8 mouse cellular contexts compared by ENCODE assay signal in the genomic region with DNA sequence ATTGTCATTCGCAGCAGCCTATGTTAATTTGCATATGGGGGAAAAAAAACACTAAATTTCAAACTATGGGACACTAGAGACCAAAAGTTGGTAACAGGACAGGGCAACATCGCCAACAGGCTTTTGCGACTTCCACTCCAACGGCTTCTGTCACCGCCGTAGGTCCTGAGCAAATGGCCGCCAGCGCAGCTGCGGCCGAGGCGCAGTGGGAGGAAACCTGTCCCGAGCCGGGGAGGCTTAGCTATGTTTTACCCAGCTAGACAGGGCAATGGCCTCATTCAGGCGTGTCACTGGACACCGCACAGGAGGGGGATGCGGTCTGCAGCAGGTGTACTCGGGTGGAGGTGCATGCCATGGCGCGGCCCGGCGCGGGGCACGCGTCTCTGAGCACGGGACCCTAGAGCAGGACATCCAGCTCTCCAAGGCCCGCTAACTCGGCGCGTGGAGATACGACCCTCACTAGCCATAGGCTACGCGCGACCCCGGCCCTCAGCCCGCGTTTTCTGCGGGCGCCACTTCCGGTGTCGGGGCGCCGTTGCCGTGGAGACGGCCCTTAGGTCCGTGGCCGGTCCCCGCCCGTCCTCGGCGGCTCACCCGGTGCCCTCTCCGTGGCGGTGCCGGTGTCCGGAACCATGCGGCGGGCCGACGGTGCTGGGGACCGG. TPM values are rescaled to one million over a fixed set of nuclear protein-coding genes. Genes with fewer than 3 reads are reported as not detected.
DNase-seq lines count a peak whose midpoint lies in the region; ATAC-seq and TF ChIP-seq lines count a peak whose summit lies in the region.

No protein-coding gene starts in this region.

- H3K4me2 ChIP-seq in heart, embryonic 15.5 days = peak overlapping the region; percentile 89
- peak overlapping the region; percentile 94 for H3K4me2 ChIP-seq in liver, embryonic 13.5 days
- H3K4me2 ChIP-seq in neural tube, embryonic 14.5 days (ENCODE audit: low read depth, low read length) = peak overlapping the region; percentile 89

- no peaks in the 10 kb centered on the region for H3K27me3 ChIP-seq in thymus, adult 2 months (ENCODE audit: control insufficient read depth, insufficient read depth, low read length)
- no peaks in the 10 kb centered on the region for H3K27me3 ChIP-seq in heart, embryonic 15.5 days
- H3K27me3 ChIP-seq in liver, embryonic 13.5 days = no peaks in the 10 kb centered on the region
- H3K27me3 ChIP-seq in neural tube, embryonic 14.5 days (ENCODE audit: control insufficient read depth, insufficient read depth, low read length) = no peaks in the 10 kb centered on the region

- no peaks in the 10 kb centered on the region for H3K36me3 ChIP-seq in thymus, adult 2 months (ENCODE audit: control insufficient read depth, insufficient read depth, low read length)
- 0 out of 2 replicates have a peak, but pooled peaks cover 9% of the 10 kb centered on the region for H3K36me3 ChIP-seq in heart, embryonic 15.5 days
- peaks cover 33% of the 10 kb centered on the region for H3K36me3 ChIP-seq in liver, embryonic 13.5 days
- peaks cover 2% of the 10 kb centered on the region; the same call in 1 of the 2 replicates for H3K36me3 ChIP-seq in neural tube, embryonic 14.5 days (ENCODE audit: control insufficient read depth, insufficient read depth, low read length)

- peak overlapping the region; percentile 83 for H3K9ac ChIP-seq in heart, embryonic 15.5 days
- H3K9ac ChIP-seq in liver, embryonic 13.5 days = peak overlapping the region; percentile 95
- H3K9ac ChIP-seq in neural tube, embryonic 14.5 days (replicated peaks; ENCODE audit: low read depth, low read length) = peak overlapping the region; percentile 94

- peak; percentile 67 for ATAC-seq in heart, embryonic 15.5 days (replicated peaks; ENCODE audit: insufficient number of reproducible peaks, insufficient read depth, low FRiP score, low read depth)
- peak; percentile 65 for ATAC-seq in liver, embryonic 13.5 days (ENCODE audit: low read depth)
- peak; percentile 77 for ATAC-seq in neural tube, embryonic 14.5 days (ENCODE audit: low read depth)

- no peaks in the 10 kb centered on the region for H3K9me3 ChIP-seq in heart, embryonic 15.5 days (replicated peaks)
- H3K9me3 ChIP-seq in liver, embryonic 13.5 days (replicated peaks) = no peaks in the 10 kb centered on the region
- no peaks in the 10 kb centered on the region for H3K9me3 ChIP-seq in neural tube, embryonic 14.5 days (ENCODE audit: control insufficient read depth, low read length)

- no peak overlapping the region for H3K27ac ChIP-seq in thymus, adult 2 months (ENCODE audit: control insufficient read depth, insufficient read depth, low read length)
- H3K27ac ChIP-seq in heart, embryonic 15.5 days = peak overlapping the region; percentile 97
- peak overlapping the region; percentile 93 for H3K27ac ChIP-seq in liver, embryonic 13.5 days
- peak overlapping the region; percentile 97 for H3K27ac ChIP-seq in neural tube, embryonic 14.5 days (ENCODE audit: low read depth, low read length)

- no peak for TF ChIP-seq POLR2A in thymus, adult 2 months (IDR thresholded peaks at IDR 0.05; ENCODE audit: control insufficient read depth, extremely low read depth, insufficient read depth, low read length, poor library complexity)

- H3K4me3 ChIP-seq in thymus, adult 2 months (ENCODE audit: control insufficient read depth, insufficient read depth, low read length) = peak overlapping the region; percentile 64
- peak overlapping the region; percentile 89 for H3K4me3 ChIP-seq in heart, embryonic 15.5 days
- H3K4me3 ChIP-seq in liver, embryonic 13.5 days (replicated peaks) = peak overlapping the region; percentile 91
- peak overlapping the region; percentile 75 for H3K4me3 ChIP-seq in neural tube, embryonic 14.5 days (ENCODE audit: low read depth, low read length)

- peaks cover 17% of the 10 kb centered on the region for H3K4me1 ChIP-seq in thymus, adult 2 months (replicated peaks; ENCODE audit: control insufficient read depth, insufficient read depth, low read length)
- H3K4me1 ChIP-seq in heart, embryonic 15.5 days (replicated peaks) = peaks cover 29% of the 10 kb centered on the region
- peaks cover 55% of the 10 kb centered on the region for H3K4me1 ChIP-seq in liver, embryonic 13.5 days (replicated peaks)
- H3K4me1 ChIP-seq in neural tube, embryonic 14.5 days (ENCODE audit: control insufficient read depth, insufficient read depth, low read length) = peaks cover 17% of the 10 kb centered on the region

- no peak for TF ChIP-seq CTCF in thymus, adult 2 months (IDR thresholded peaks at IDR 0.05; ENCODE audit: borderline replicate concordance, control insufficient read depth, extremely low read depth, insufficient read depth, low read length, poor library complexity)

- under 1% methylated on average over 60 of the region's 60 CpGs for WGBS in thymus, adult 2 months
- WGBS in heart, embryonic 15.5 days = under 1% methylated on average over 60 of the region's 60 CpGs
- under 1% methylated on average over 60 of the region's 60 CpGs for WGBS in liver, embryonic 13.5 days (ENCODE audit: insufficient replicate concordance)
- under 1% methylated on average over 49 of the region's 60 CpGs for WGBS in neural tube, embryonic 14.5 days

- DNase-seq in cerebellum, adult 11-12 months = peak; percentile 79
- DNase-seq in cerebellum, postnatal 25 days = no peak
- DNase-seq in thymus, adult 2 months = no peak
- DNase-seq in thymus, postnatal 14 days = no peak
- DNase-seq in liver, embryonic 13.5 days = no peak
- DNase-seq in frontal cortex, postnatal 36 days (ENCODE audit: low spot score in 2 of 2) = no peak

RNA-seq across cellular contexts. Expression of a gene that starts 16.7 kb away (rescaled TPM):
- 12.6 and 13.8 TPM in 2 replicates for polyA plus RNA-seq in thymus, adult 2 months (2012; rRNA removed)
- polyA plus RNA-seq in heart, embryonic 15.5 days (2015; fragmentation: Nextera tagmentation; extraction: Ambion mirVana) = 5.2 and 8.0 TPM in 2 replicates
- polyA plus RNA-seq in liver, embryonic 13.5 days (2015; fragmentation: Nextera tagmentation; extraction: Ambion mirVana) = 2.5 and 3.6 TPM in 2 replicates
- 14.5 and 18.3 TPM in 2 replicates for polyA plus RNA-seq in neural tube, embryonic 14.5 days (2014; fragmentation: Nextera tagmentation; extraction: Ambion mirVana)
